Mouse (Mus musculus) ES-E14 (cell line): ENCODE results near the gene Sertad3. TPM values are rescaled to one million over a fixed set of nuclear protein-coding genes. Genes with fewer than 3 reads are reported as not detected.

ENCODE experiments used
- DNase-seq: peaks from one replicate; pipeline ENCODE4 v3.0.0-alpha.2; 2013; ENCODE audit warnings: low read depth, low spot score
- H3K27ac ChIP-seq: 2 replicates; pipeline ENCODE4 v1.5.1; 2012; ENCODE audit warnings: low read depth, mild to moderate bottlenecking, low read length, moderate library complexity, mixed read lengths; ENCODE audit not compliant: poor library complexity, insufficient read depth, severe bottlenecking
- H3K36me3 ChIP-seq: 2 replicates; pipeline ENCODE4 v1.6.1; 2012; ENCODE audit warnings: mild to moderate bottlenecking, low read length, moderate library complexity, mixed read lengths; ENCODE audit not compliant: control insufficient read depth, poor library complexity, insufficient read depth, severe bottlenecking
- H3K4me1 ChIP-seq, 2 experiments: fragments of 150-350 bp in 1 of 2; sonication (generic) in 1 of 2; 2 replicates each; pipeline ENCODE4 v1.6.1; 2012; ENCODE audit warnings: low read length in 2 of 2, mild to moderate bottlenecking in 1 of 2, mixed read lengths in 1 of 2; ENCODE audit not compliant: control insufficient read depth in 2 of 2, insufficient read depth in 2 of 2, poor library complexity in 1 of 2
- H3K4me3 ChIP-seq, 2 experiments: fragments of 150-350 bp in 1 of 2; sonication (generic) in 1 of 2; 2 replicates each; pipeline ENCODE4 v1.5.1; 2012; ENCODE audit warnings: low read length in 2 of 2, low read depth in 1 of 2, mild to moderate bottlenecking in 1 of 2, mixed read lengths in 1 of 2; ENCODE audit not compliant: insufficient read depth in 1 of 2, poor library complexity in 1 of 2, severe bottlenecking in 1 of 2
- H3K9ac ChIP-seq: 2 replicates; pipeline ENCODE4 v1.6.1; 2012; ENCODE audit warnings: low read depth, mild to moderate bottlenecking, low read length, mixed read lengths; ENCODE audit not compliant: poor library complexity, insufficient read depth, severe bottlenecking
- H3K9me3 ChIP-seq: fragments of 150-350 bp; sonication (generic); 2 replicates; pipeline ENCODE4 v1.6.1; 2012; ENCODE audit warnings: low read depth, mild to moderate bottlenecking, low read length; ENCODE audit not compliant: control insufficient read depth, insufficient read depth
- CHD2 ChIP-seq: IDR thresholded peaks from 2 replicates; pipeline ENCODE4 v1.6.1; 2014; ENCODE audit warnings: mild to moderate bottlenecking, low read depth, low read length, inconsistent platforms
- HCFC1 ChIP-seq: IDR thresholded peaks from 2 replicates; pipeline ENCODE4 v1.6.1; 2012; ENCODE audit warnings: low read length, inconsistent platforms, borderline replicate concordance; ENCODE audit not compliant: insufficient read depth
- MAFK ChIP-seq: IDR thresholded peaks from 2 replicates; pipeline ENCODE4 v1.6.1; 2014; ENCODE audit warnings: mild to moderate bottlenecking, low read depth, low read length, inconsistent platforms; ENCODE audit not compliant: insufficient read depth
- ZC3H11A ChIP-seq: IDR thresholded peaks from 2 replicates; pipeline ENCODE4 v1.6.1; 2012; ENCODE audit warnings: low read depth, mild to moderate bottlenecking, inconsistent platforms, low read length, borderline replicate concordance
- ZNF384 ChIP-seq: IDR thresholded peaks from 2 replicates; pipeline ENCODE4 v1.6.1; 2012; ENCODE audit warnings: low read depth, low read length, inconsistent platforms
- in situ Hi-C, 2 experiments: fragments of 600-800 bp; cut with MboI; formaldehyde crosslinking; loops; one replicate each; pipeline ENCODE4 v1.15.1; 2025; ENCODE audit warnings: low sequenced_read_pairs in 2 of 2, inconsistent platforms in 1 of 2; ENCODE audit not compliant: unreplicated experiment in 2 of 2
- total RNA-seq: library from RNA; depleted of rRNA; stranded (reverse); fragments of 300-350 nt; gene quantifications from 2 replicates; pipeline ENCODE4 v1.2.3, GENCODE M21; 2012; rRNA removed

Gene Sertad3
- total RNA-seq: 5.4 and 6.2 TPM in 2 replicates

DNA sequence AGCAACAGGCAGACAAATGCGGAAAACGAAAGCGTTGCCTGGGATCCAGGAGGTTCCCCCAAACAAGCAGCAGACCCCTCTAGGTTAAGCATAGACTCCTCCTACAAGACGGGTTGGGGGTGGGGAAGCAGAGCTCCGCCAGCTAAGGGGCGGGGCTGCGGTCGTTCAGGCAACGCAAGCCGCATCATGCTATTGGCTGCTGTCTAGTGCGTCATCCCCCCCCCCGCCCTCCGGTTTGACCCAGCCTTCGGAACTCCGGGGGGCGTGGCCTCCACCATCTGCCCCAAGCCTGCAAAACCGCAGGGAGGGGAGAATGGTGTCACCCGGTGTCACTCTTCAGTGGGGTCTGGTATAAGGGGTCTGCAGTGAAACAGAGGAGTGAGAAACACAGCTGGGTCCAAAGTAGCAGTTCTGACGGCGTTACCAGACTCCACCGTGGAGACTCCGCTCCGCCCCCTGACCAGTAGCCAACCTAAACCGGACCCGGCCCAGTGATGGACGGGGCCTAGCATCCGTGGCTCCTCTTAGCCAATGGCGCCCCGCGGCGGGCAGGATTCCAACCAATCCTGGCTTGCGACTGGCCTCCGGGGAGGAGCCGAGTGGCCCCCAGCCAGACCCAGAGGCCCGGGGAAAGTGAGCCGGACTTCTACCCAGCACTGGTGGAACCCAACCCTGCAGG is at the start of gene Sertad3:
TSS of gene Sertad3 (plus strand) at position 613 of the 679 bp plus-strand sequence.
- Histone ChIP-seq H3K36me3 (0 out of 2 replicates have a peak, but pooled peaks cover 4% of the 10 kb centered on the region), H3K9me3 (no peaks in the 10 kb centered on the region), H3K4me1 (peaks cover 5 to 11% of the 10 kb centered on the region in 2 experiments; a peak in 2 of 4 replicates), H3K9ac (peak within 1 kb of the TSS; percentile 66), H3K27ac (peak within 1 kb of the TSS; percentile 7), H3K4me3 (peak within 1 kb of the TSS; percentile 78 to 85)
- peak; percentile 97 for DNase-seq
- in situ Hi-C loops: no loop called here
- peak; percentile 47; the same call in 1 of the 2 replicates for TF ChIP-seq HCFC1
- TF ChIP-seq CHD2: peak; percentile 23; the same call in 1 of the 2 replicates
- TF ChIP-seq ZC3H11A: no peak
- TF ChIP-seq MAFK: no peak
- TF ChIP-seq ZNF384: no peak

DNA sequence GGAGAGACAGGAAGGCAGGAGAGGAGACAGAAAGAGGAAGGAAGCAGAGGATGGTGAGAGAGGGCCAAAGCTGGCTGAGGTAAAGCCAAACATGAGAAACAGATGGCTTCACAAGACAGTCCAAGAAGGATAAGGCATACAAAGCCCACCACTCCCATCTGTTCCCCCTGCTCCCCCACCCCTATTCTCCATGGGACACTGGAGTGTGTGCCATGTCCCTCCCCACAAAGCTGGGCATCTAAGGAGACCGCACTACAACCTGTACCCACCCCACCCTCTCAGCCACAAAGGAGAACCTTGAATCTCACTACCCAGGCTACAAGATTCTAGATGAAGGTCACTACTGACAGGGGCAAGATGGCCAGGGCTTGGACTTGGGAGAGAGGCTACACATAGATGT is 46.2 kb upstream of the Sertad3 start:
- DNase-seq: no peak
- peaks cover 2% of the 10 kb centered on the region; the same call in 1 of the 2 replicates for H3K36me3 ChIP-seq
- no peak overlapping the region for H3K4me3 ChIP-seq
- H3K9ac ChIP-seq: no peak overlapping the region
- in situ Hi-C loops: no loop called here
- TF ChIP-seq MAFK (no peak), HCFC1 (no peak), ZNF384 (no peak)
- no peaks in the 10 kb centered on the region for H3K9me3 ChIP-seq
- H3K27ac ChIP-seq: no peak overlapping the region
- H3K4me1 ChIP-seq: peaks cover 0 to 5% of the 10 kb centered on the region in 2 experiments; a peak in 2 of 4 replicates

DNA sequence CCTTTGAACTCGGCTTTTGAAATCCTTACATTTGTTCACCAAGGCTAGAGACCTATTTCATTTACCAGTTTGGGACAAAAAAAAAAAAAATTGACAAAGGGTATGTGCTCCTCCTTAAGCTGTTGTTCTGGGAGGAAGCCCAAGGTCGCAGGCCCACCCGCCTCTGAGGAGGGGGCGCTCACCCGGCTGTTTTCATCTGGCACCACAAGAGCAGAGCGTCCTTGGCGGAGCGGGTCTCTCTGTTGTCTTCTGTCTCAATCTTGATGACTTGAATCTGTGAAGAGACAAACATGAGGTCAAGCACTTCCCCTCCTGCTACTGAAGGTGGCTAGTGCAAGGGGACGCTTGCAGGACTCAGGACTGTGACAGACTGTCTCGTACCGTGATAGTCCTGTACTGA is 45.6 kb upstream of the Sertad3 start:
- no peak for TF ChIP-seq HCFC1
- TF ChIP-seq ZNF384: no peak
- TF ChIP-seq ZC3H11A: no peak
- no peak for TF ChIP-seq MAFK
- TF ChIP-seq CHD2: no peak
- Histone ChIP-seq H3K9me3 (no peaks in the 10 kb centered on the region), H3K27ac (no peak overlapping the region), H3K9ac (no peak overlapping the region), H3K36me3 (peaks cover 2% of the 10 kb centered on the region; the same call in 1 of the 2 replicates), H3K4me1 (peaks cover 0 to 8% of the 10 kb centered on the region in 2 experiments; a peak in 2 of 4 replicates), H3K4me3 (no peak overlapping the region)
- in situ Hi-C loops: no loop called here
- DNase-seq: no peak

DNA sequence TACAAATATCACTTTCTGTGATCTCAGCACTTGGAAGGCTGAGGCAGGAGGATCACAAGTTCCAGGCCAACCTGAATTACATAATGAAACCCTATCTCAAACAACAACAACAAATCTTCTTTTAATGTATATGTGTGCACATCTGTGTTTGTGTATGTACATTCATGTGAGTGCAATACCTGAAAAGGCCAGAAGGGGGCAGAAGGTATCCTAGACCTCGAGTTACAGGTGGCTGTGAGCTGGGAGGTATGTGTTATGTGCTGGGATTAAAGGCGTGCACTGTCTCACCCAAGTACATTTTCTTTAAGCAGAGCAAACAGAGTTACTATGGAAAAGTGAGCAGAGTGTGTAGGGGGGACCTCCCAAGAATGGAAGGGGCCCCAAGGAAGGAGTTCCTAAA is 44.4 kb upstream of the Sertad3 start:
- in situ Hi-C loops: no loop called here
- TF ChIP-seq MAFK: no peak
- no peak for TF ChIP-seq ZC3H11A
- no peak for TF ChIP-seq HCFC1
- TF ChIP-seq CHD2: no peak
- no peak for TF ChIP-seq ZNF384

GRCm38 (mm10) chr7:27433349-27433748 is 40.2 kb upstream of the Sertad3 start:
- peak overlapping the region; percentile 72; the same call in 1 of the 2 replicates for H3K9ac ChIP-seq
- H3K27ac ChIP-seq: peak overlapping the region; percentile 14
- no peaks in the 10 kb centered on the region for H3K9me3 ChIP-seq
- no peaks in the 10 kb centered on the region for H3K36me3 ChIP-seq
- H3K4me1 ChIP-seq: peaks cover 0 to 9% of the 10 kb centered on the region in 2 experiments; a peak in 2 of 4 replicates
- H3K4me3 ChIP-seq: peak overlapping the region; percentile 51 to 58
- TF ChIP-seq CHD2 (no peak), ZNF384 (no peak)
- in situ Hi-C loops: no loop called here
- DNase-seq: peak; percentile 91

More for the DNA sequence above, 44.4 kb upstream of the Sertad3 start:
- H3K4me3 ChIP-seq: no peak overlapping the region
- no peaks in the 10 kb centered on the region for H3K9me3 ChIP-seq
- no peak overlapping the region for H3K9ac ChIP-seq
- no peak for DNase-seq
- peaks cover 2% of the 10 kb centered on the region; the same call in 1 of the 2 replicates for H3K36me3 ChIP-seq
- H3K4me1 ChIP-seq: peaks cover 0 to 6% of the 10 kb centered on the region in 2 experiments; a peak in 2 of 4 replicates
- H3K27ac ChIP-seq: no peak overlapping the region
